Mouse (Mus musculus): ENCODE data around the gene Fam71f2.

Gene Fam71f2

GRCm38 (mm10) chr6:29279293-29279692 is at the start of gene Fam71f2:
TSS of gene Fam71f2 (plus strand) at chr6:29279593.
- DNase-seq = no peak

DNA sequence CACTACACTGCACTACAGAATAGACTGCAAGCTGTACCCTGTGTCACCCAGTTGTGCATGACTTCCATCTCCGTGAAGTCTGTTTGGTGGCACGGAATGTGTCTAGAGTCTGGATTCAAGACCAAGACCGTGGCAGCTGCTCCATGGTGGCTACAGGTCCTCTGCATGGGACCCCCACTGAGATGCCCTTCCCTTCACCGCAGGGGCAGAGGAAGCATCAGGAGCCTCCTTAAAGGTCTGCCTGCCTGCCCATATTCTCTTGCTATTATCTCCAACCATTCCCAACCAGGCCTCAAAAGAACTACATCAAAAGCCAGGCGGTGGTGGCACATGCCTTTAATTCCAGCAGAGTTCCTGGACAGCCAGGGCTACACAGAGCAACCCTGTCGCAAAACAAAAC is 49.0 kb upstream of the Fam71f2 start:
- DNase-seq = no peak

GRCm38 (mm10) chr6:29231799-29232198 is 47.6 kb upstream of the Fam71f2 start:
- DNase-seq = no peak

- DNase-seq = no peak
Measured at GRCm38 (mm10) chr6:29232321-29232720, 47.1 kb upstream of the Fam71f2 start.

DNA sequence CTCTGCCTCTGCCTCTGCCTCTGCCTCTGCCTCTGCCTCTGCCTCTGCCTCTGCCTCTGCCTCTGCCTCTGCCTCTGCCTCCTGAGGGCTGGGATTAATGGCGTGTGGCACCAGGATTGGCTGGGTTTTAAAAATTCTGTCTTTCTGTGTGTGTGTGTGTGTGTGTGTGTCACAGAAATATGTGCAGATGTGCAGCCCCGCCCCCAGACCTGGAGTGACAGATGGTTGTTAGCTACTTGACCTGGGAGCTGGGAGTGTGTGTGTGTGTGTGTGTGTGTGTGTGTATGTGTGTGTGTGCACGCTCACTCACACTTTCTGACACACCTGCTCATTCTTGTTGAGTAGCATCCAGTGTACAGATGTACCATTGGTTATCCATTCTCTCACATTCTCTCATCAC is 45.7 kb upstream of the Fam71f2 start:
- DNase-seq = no peak

GRCm38 (mm10) chr6:29234272-29234671 is 45.1 kb upstream of the Fam71f2 start:
- peak; percentile 25 for DNase-seq

GRCm38 (mm10) chr6:29240806-29241205 is 38.6 kb upstream of the Fam71f2 start:
- DNase-seq = peak; percentile 25

DNA sequence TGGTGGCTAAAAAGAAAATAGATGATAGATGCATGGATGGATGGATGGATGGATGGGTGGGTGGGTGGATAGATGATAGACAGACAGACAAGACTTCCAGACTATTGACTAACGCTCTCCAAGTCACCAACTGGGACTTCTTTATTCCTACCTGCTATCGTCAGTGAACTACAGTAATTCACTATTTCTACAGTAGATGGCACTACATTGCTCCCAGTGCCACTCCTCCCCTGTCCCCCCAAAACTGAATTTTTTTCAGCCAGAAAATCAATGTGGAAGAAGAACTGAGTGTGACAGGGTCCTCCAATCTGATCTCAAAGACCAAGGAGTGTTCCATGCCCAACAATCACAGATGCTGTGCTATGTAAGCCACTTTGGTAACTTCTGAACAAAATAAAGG is 37.7 kb upstream of the Fam71f2 start:
- no peak for DNase-seq

DNA sequence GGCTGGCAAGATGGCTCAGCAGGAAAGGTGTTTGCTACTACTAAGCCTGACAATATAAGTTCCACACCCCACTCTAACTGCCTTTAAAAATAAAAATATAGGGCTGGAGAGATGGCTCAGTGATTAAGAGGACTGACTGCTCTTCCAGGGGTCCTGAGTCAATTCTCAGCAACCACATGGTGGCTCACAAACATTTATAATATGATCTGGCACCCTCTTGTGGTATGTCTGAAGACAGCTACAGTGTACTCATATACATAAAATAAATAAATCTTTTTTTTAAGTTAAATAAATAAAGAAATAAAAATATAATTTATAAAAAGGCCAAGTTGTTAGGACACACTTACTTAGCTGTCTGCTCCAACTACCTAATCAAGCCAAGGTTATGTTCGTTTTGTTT is 37.1 kb upstream of the Fam71f2 start:
- no peak for DNase-seq

GRCm38 (mm10) chr6:29245272-29246120 is 33.9 kb upstream of the Fam71f2 start:
- DNase-seq = peak; percentile 13

DNA sequence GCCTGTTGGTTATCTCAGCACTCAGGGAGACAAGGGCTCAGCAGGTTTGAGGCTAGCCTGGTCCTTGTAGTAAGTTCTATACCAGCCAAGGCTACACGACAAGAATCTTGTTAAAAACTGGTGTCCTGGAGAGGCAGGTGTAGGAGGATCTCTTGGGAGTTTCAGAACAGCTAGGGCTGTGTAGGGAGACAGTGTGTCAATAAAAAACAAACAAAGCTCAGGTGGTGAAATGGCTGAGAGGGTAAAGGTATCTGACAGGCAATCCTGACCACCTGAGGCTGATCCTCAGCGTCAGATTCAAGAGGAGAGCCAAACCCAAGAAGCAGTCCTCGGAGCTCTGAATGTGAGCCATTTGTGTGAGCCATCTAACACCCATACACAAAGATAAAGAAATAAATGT is 33.2 kb upstream of the Fam71f2 start:
- DNase-seq = no peak

GRCm38 (mm10) chr6:29246585-29246984 is 32.8 kb upstream of the Fam71f2 start:
- DNase-seq = no peak

GRCm38 (mm10) chr6:29247072-29247471 is 32.3 kb upstream of the Fam71f2 start:
- no peak for DNase-seq

GRCm38 (mm10) chr6:29259418-29259817 is 20.0 kb upstream of the Fam71f2 start:
- no peak for DNase-seq

GRCm38 (mm10) chr6:29261831-29262230 is 17.6 kb upstream of the Fam71f2 start:
- no peak for DNase-seq

DNA sequence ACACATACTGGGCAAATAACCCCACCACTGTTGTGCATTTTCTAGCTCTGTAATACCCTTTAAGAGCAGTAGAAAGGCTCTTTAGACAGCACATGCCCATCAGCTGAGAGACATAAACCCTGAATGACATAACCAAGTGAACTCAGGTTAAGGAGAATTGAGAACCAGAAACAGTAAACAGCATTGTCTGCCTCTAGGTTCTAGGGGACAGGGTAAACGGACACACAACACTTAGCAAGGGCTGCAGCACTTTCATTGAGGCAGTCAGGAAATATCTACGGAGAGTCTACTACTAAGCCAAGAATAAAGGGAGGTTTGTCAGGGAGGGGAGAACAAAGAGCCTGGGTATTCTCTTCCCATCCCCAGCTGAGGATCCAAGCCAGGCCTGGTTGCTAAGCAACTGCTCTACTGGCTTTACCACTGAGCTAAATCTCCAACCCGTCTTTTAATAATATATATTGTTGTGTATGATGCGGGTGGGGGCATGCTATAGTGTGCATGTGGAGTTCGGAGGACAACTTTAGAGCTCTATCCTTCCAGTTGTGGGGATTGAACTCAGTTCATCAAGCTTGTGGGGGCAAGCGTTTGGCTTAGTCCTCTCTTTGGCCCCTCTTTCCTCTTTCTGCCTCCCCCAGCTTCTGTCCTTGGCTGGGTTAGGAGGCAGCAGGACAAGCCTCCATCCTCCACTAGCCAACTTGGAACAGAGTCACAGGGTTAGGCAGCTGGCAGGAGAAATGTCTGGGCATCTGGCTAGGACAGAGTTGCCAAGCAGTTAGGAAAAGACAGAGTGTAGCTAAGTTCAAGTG is 15.5 kb upstream of the Fam71f2 start:
- no peak for DNase-seq

GRCm38 (mm10) chr6:29264456-29264781 is 15.0 kb upstream of the Fam71f2 start:
- no peak for DNase-seq

- peak; percentile 20 for DNase-seq
Measured at GRCm38 (mm10) chr6:29266936-29267335, 12.5 kb upstream of the Fam71f2 start.

- DNase-seq = no peak
Measured at GRCm38 (mm10) chr6:29269006-29269668, 10.3 kb upstream of the Fam71f2 start.

- no peak for DNase-seq
Measured at GRCm38 (mm10) chr6:29270961-29271360, 8.4 kb upstream of the Fam71f2 start.

DNA sequence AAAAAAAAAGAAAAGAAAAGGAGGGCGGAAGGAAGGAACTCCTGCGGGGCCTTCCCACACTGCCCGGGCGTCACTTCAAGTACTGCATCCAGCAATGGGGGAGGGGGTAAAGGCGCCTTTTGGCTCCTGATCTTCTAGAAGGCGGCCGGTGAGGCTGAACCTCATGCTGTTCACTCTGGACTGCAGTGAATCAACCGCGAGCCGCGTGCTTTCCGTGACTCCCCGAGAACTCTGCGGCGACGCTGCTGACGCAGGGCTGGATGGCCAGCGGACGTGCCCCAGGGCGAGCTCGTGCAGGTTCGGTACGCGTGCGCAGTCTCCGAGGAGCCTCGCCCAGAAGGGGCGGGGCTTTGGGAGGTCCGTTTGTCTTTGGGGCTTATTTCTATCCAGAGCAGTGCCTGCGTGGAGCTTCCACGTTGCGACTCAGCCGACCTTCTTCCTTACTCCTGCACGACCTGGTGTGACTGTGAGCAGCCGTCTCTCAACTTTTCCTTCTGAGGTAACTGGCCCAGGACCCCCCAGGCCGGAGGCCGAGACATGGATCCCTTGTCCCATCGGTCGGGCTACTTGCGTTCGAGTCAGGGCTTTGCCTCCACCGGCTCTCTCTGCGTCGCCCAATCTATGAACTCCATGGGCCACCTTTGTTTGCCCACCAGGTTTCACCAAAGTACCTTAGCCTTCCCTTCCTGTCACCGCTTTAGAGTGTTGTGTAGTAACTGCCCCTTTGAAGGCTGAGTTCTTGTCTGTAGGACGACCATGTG is 6.9 kb upstream of the Fam71f2 start, which contains the start of gene Hilpda:
Gene Hilpda (plus strand): TSS at position 177 of the 761 bp plus-strand sequence.
- peak; percentile 95 for DNase-seq

- no peak for DNase-seq
Measured at GRCm38 (mm10) chr6:29276746-29277145, 2.6 kb upstream of the Fam71f2 start.

Measured in liver (tissue).